Mouse (Mus musculus) retina, embryonic 14.5 days (tissue): ENCODE measurements at regions not wholly inside any gene's neighbourhood (a gene's known extent, or its start where the extent isn't known, plus 50 kb on each side); places are given as distances from the start of the nearest gene placed in this dataset.

Source experiments
- DNase-seq: peaks from one replicate; pipeline ENCODE4 v3.0.0-alpha.2; 2015; ENCODE audit warnings: low spot score

GRCm38 (mm10) chr5:111946281-111946680 lies 212.6 kb downstream of the Gm26897 start:
- no peak for DNase-seq

- peak; percentile 36 for DNase-seq
These were observed 224.0 kb downstream of the Gm26897 start for GRCm38 (mm10) chr5:111957698-111958097.

- peak; percentile 72 for DNase-seq
These were observed 224.5 kb downstream of the Gm26897 start for GRCm38 (mm10) chr5:111958226-111958625.

GRCm38 (mm10) chr5:111965311-111965710 lies 231.6 kb downstream of the Gm26897 start:
- DNase-seq: no peak

GRCm38 (mm10) chr5:111968121-111968520 lies 234.4 kb downstream of the Gm26897 start:
- DNase-seq: no peak

- no peak for DNase-seq
These were observed 235.0 kb downstream of the Gm26897 start for GRCm38 (mm10) chr5:111968701-111969100.

- DNase-seq: no peak
These were observed 237.5 kb downstream of the Gm26897 start for GRCm38 (mm10) chr5:111971193-111971592.

GRCm38 (mm10) chr5:111971952-111972351 lies 238.2 kb downstream of the Gm26897 start:
- no peak for DNase-seq

GRCm38 (mm10) chr5:111975686-111976085 lies 242.0 kb downstream of the Gm26897 start:
- DNase-seq: peak; percentile 46

- DNase-seq: no peak
These were observed 245.9 kb downstream of the Gm26897 start for GRCm38 (mm10) chr5:111979601-111980000.

- DNase-seq: no peak
These were observed 248.4 kb downstream of the Gm26897 start for GRCm38 (mm10) chr5:111982106-111982505.

- DNase-seq: no peak
These were observed 252.3 kb downstream of the Gm26897 start for GRCm38 (mm10) chr5:111985997-111986396.

- DNase-seq: peak; percentile 52
These were observed 253.3 kb downstream of the Gm26897 start for GRCm38 (mm10) chr5:111987036-111987435.

- DNase-seq: no peak
These were observed 258.1 kb downstream of the Gm26897 start for GRCm38 (mm10) chr5:111991805-111992204.

GRCm38 (mm10) chr5:111993221-111993620 lies 259.1 kb downstream of the Cryba4 start:
- no peak for DNase-seq

GRCm38 (mm10) chr5:111993930-111994329 lies 258.4 kb downstream of the Cryba4 start:
- peak; percentile 26 for DNase-seq

- no peak for DNase-seq
These were observed 255.5 kb downstream of the Cryba4 start for GRCm38 (mm10) chr5:111996806-111997205.

GRCm38 (mm10) chr5:112001742-112002701 lies 250.3 kb downstream of the Cryba4 start:
- DNase-seq: peak; percentile 91

GRCm38 (mm10) chr5:112002856-112003660 lies 249.3 kb downstream of the Cryba4 start:
- peak; percentile 29 for DNase-seq

GRCm38 (mm10) chr5:112004041-112004440 lies 248.3 kb downstream of the Cryba4 start:
- DNase-seq: no peak

- peak; percentile 31 for DNase-seq
These were observed 239.7 kb downstream of the Cryba4 start for GRCm38 (mm10) chr5:112012505-112013164.

- DNase-seq: no peak
These were observed 233.4 kb downstream of the Cryba4 start for GRCm38 (mm10) chr5:112018925-112019324.
